ENCODE assay signal across 22 mouse cellular contexts in the genomic region with DNA sequence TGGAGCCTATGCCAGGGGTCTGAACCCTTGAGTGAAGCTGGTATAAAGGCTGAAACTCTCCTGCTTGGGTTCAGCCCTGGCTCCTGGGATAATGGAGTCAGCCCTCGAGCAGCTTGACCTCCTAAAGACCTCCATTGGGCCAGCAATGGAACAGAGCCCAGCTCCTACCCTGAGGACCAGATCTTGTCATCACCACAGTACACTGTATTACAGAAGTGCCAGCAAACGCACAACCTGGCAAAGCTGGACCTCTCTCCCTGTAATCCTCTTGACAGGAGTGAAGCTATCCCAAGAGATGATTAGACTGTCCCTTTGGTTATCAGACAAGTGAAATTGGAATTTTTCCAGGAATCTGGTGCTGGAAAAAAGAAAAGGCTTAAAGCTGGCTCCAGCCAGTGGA. TPM values are rescaled to one million over a fixed set of nuclear protein-coding genes. Genes with fewer than 3 reads are reported as not detected.
A peak's percentile ranks its signal among the peaks of the same experiment; 100 is the strongest.
DNase-seq lines count a peak whose midpoint lies in the region; ATAC-seq lines count a peak whose summit lies in the region.
"Had no signal": no experiment of that assay in that cellular context is flagged by ENCODE, and none has a peak within 500 bp of the region (broad histone marks: within the 10 kb centered on the region; RNA-seq: fewer than 3 reads in every experiment).

No protein-coding gene starts in this region.

- peak; percentile 74 for ATAC-seq in heart, embryonic 15.5 days (replicated peaks; ENCODE audit: insufficient number of reproducible peaks, insufficient read depth, low FRiP score, low read depth)
- ATAC-seq in midbrain, embryonic 14.5 days (ENCODE audit: low FRiP score, low TSS enrichment), result no peak
- ATAC-seq: activated CD4-positive, CD25-positive, alpha-beta regulatory T cell, adult 4 months; forebrain, embryonic 13.5 days; forebrain, postnatal 0 days; intestine, embryonic 15.5 days; Patski had no signal

- H3K27me3 ChIP-seq in heart, embryonic 15.5 days, result no peaks in the 10 kb centered on the region
- no peaks in the 10 kb centered on the region for H3K27me3 ChIP-seq in midbrain, embryonic 14.5 days (ENCODE audit: control insufficient read depth, insufficient read depth, low read length)
- H3K27me3 ChIP-seq: embryonic facial prominence, embryonic 13.5 days; forebrain, embryonic 13.5 days; intestine, embryonic 15.5 days; Patski had no signal

- no peaks in the 10 kb centered on the region for H3K36me3 ChIP-seq in heart, embryonic 15.5 days
- H3K36me3 ChIP-seq in midbrain, embryonic 14.5 days (ENCODE audit: control insufficient read depth, insufficient read depth, low read length), result no peaks in the 10 kb centered on the region
- H3K36me3 ChIP-seq: embryonic facial prominence, embryonic 13.5 days; hindbrain, embryonic 10.5 days; intestine, embryonic 15.5 days had no signal

- H3K4me1 ChIP-seq in heart, embryonic 15.5 days (replicated peaks), result peaks cover 10% of the 10 kb centered on the region; the same call in 1 of the 2 replicates
- H3K4me1 ChIP-seq in midbrain, embryonic 14.5 days (ENCODE audit: control insufficient read depth, insufficient read depth, low read length), result no peaks in the 10 kb centered on the region
- H3K4me1 ChIP-seq: embryonic facial prominence, embryonic 13.5 days; forebrain, embryonic 13.5 days; intestine, embryonic 15.5 days had no signal

- no peaks in the 10 kb centered on the region for H3K9me3 ChIP-seq in heart, embryonic 15.5 days (replicated peaks)
- no peaks in the 10 kb centered on the region for H3K9me3 ChIP-seq in midbrain, embryonic 14.5 days (ENCODE audit: control insufficient read depth, low read length)
- H3K9me3 ChIP-seq: embryonic facial prominence, embryonic 13.5 days; forebrain, embryonic 13.5 days; hindbrain, embryonic 10.5 days; intestine, embryonic 15.5 days had no signal

- no peak overlapping the region for H3K4me3 ChIP-seq in heart, embryonic 15.5 days
- H3K4me3 ChIP-seq in midbrain, embryonic 14.5 days (replicated peaks; ENCODE audit: low read depth, low read length), result no peak overlapping the region
- H3K4me3 ChIP-seq: embryonic facial prominence, embryonic 13.5 days; forebrain, embryonic 13.5 days; heart, adult 2 months; hindbrain, embryonic 10.5 days; intestine, embryonic 15.5 days had no signal

- no peak overlapping the region for H3K4me2 ChIP-seq in heart, embryonic 15.5 days
- no peak overlapping the region for H3K4me2 ChIP-seq in midbrain, embryonic 14.5 days (ENCODE audit: low read length)
- H3K4me2 ChIP-seq: embryonic facial prominence, embryonic 13.5 days; forebrain, embryonic 13.5 days; hindbrain, embryonic 14.5 days; intestine, embryonic 15.5 days had no signal

- no peak overlapping the region for H3K27ac ChIP-seq in heart, embryonic 15.5 days
- no peak overlapping the region for H3K27ac ChIP-seq in midbrain, embryonic 14.5 days (replicated peaks; ENCODE audit: low read depth, low read length)
- H3K27ac ChIP-seq: embryonic facial prominence, embryonic 13.5 days; forebrain, embryonic 13.5 days; heart, adult 2 months; hindbrain, embryonic 10.5 days; hindbrain, embryonic 14.5 days; intestine, embryonic 15.5 days had no signal

- intact Hi-C loops in heart, postnatal 36 days (cut with DNase I), result no loop called here

- WGBS in heart, embryonic 15.5 days, result 18% methylated on average over 2 of the region's 2 CpGs
- WGBS in midbrain, embryonic 14.5 days, result 59% methylated on average over 2 of the region's 2 CpGs

- H3K9ac ChIP-seq in heart, embryonic 15.5 days, result no peak overlapping the region
- H3K9ac ChIP-seq in midbrain, embryonic 14.5 days (replicated peaks; ENCODE audit: low read length), result no peak overlapping the region
- H3K9ac ChIP-seq: embryonic facial prominence, embryonic 13.5 days; forebrain, embryonic 13.5 days; forebrain, postnatal 0 days; hindbrain, embryonic 14.5 days; intestine, embryonic 15.5 days had no signal

- peak; percentile 93 for DNase-seq in heart, adult 11 months
- no peak for DNase-seq in heart, postnatal 36 days
- peak; percentile 36 for DNase-seq in NIH3T3 (ENCODE audit: low read depth)
- DNase-seq in heart, postnatal 4 days, result peak; percentile 39
- DNase-seq in testis, postnatal 10 days (ENCODE audit: low spot score), result no peak
- DNase-seq in midbrain, embryonic 14.5 days, result no peak
- DNase-seq: adrenal gland, postnatal 14 days; cerebellum, adult 11-12 months; cerebellum, adult 9-10 months; cerebellum, postnatal 36 days; forebrain, postnatal 0 days; gastrocnemius, postnatal 36 days; kidney, adult 18-20 months had no signal

RNA-seq across cellular contexts. Expression of a gene that starts 13.3 kb away (rescaled TPM):
- 1 to 10 TPM; 3.1 to 3.5 TPM for total RNA-seq in heart, postnatal 36 days (2021)
- 2.5 and 3.6 TPM in 2 replicates for polyA plus RNA-seq in heart, embryonic 15.5 days (2015; fragmentation: Nextera tagmentation; extraction: Ambion mirVana)
- total RNA-seq in heart, postnatal 4 days (2021), result 1 to 10 TPM; 5.2 to 6.7 TPM
- polyA plus RNA-seq in midbrain, embryonic 14.5 days (2014; fragmentation: Nextera tagmentation; extraction: Ambion mirVana), result 44.1 and 45.2 TPM in 2 replicates
- polyA plus RNA-seq: activated CD4-positive, CD25-positive, alpha-beta regulatory T cell, adult 4 months had no signal

Comparison
In these comparisons a context has a peak if more than half of its experiments do, and no peak if none do; other contexts are left out.
1. DNase-seq: peak in heart, adult 11 months (single experiment), NIH3T3 (single experiment) and heart, postnatal 4 days (single experiment); none in heart, postnatal 36 days (0 of 2), testis, postnatal 10 days (single experiment) and midbrain, embryonic 14.5 days (single experiment).